Mouse (Mus musculus): Measurements from ENCODE around the gene Tcp11.

GRCm38 (mm10) chr17:28022854-28023655, 57.4 kb downstream of the Tcp11 start:
- no peak for TF ChIP-seq CTCF (IDR thresholded peaks at IDR 0.05; ENCODE audit: extremely low read depth, insufficient read depth, insufficient read length, insufficient replicate concordance)
- TF ChIP-seq POLR2A (IDR thresholded peaks at IDR 0.05; ENCODE audit: low read depth, low read length): no peak

Data from spleen, adult 2 months (tissue).